Mouse (Mus musculus): ENCODE results near the gene Tcf25.

The Tcf25 gene

GRCm38 (mm10) chr8:123348237-123348843, 25.2 kb upstream of the Tcf25 start:
- peak; percentile 26 to 37 for DNase-seq (ENCODE audit: inconsistent age in 2 of 2, low spot score in 1 of 2)

- no peak for DNase-seq (ENCODE audit: inconsistent age in 2 of 2, low spot score in 1 of 2)
These were observed 24.5 kb upstream of the Tcf25 start for GRCm38 (mm10) chr8:123349073-123349472.

DNA sequence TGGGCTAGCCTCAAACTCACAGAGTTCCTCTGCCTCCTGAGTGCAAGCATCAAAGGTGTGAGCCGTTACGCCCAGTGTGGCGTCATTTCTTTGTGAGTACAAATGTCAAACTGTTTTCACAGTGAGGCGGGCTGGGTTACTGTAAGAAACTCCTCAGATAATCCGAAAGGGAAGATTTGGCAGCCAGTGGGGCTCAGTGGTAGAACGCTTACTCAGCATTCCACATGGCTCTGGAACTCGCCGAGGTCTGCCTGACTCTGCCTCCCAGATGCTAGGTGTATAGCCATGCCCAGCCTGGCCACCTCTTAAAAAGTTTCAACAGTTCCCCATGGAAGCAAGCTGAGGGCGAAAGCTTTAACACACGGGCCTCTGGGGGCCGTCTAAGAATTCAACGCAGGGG, 21.4 kb upstream of the Tcf25 start:
- no peak for DNase-seq (ENCODE audit: inconsistent age in 2 of 2, low spot score in 1 of 2)

DNA sequence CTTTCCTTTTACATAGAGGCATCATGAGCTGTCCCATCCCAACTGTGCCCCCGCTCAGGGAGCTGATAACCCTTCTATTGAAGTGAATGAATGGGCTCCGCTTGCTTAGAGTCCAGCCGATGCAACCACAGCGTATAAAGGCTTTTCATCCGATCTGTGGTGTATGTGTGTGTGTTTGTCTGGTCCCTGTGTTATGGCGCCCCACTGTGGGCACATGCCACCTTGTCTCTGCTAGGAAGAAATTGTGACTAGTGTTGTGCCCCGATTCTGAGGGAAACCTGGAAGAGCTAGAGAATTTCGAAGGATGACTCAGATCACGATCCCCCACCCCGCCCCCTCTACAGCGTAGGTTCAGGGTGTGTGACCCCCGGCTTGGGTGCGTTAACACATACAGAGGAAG, 20.8 kb upstream of the Tcf25 start:
- DNase-seq (ENCODE audit: inconsistent age in 2 of 2, low spot score in 1 of 2) = peak in 1 of 2 experiments; percentile 64

DNA sequence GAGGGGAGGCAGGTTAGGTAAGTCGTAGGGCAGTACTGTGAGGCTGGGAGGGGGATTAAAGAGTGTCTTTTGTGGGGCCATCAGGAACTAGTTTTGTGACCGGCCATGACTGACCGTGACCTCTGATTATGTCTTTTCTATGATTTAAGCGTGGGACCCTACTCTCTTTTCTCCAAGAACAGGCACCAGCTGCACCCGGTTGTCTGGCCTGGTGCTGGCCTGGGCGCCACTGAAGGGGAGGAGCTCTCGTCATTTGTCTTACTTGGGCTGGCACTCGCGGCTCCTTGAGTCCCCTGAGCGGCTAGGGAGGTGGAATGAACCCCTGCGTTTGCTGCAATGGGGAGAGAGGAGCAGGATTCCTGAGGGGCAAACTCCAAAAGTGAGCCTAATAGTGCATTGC, 20.3 kb upstream of the Tcf25 start:
- peak in 1 of 2 experiments; percentile 17 for DNase-seq (ENCODE audit: inconsistent age in 2 of 2, low spot score in 1 of 2)

DNA sequence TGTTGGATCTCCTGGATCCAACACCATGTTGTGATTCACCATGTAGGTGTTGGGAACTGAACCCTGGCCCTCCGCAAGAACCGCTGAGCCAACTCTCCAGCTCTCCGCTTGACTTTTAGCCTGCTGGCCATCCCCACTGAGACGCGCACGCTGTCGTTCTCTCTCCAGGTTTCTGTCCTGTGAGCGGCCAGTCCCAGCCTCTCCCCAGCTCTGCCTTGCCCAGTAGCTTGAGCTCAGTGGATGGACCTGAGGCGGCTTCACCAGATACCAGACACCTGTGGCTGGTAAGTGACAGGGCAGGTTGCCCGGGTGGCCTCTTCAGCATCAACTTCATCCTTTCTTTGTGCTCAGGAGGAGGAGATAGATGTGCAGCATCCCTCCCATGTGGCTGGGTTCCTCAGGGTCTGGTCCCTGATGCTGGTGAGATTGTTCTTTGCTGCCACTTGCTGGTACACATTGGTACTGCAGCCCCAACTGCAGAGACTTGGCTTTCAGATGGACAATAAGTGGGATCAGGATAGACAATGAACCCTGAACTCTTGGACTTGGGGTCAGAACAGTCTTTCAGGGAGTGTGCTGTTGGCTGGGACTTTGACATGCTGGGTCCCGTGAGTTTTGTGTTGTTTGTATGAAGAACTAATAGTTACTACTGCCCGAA, 12.3 kb upstream of the Tcf25 start:
- DNase-seq (ENCODE audit: inconsistent age in 2 of 2, low spot score in 1 of 2) = peak; percentile 66 to 92

- peak; percentile 95 to 98 for DNase-seq (ENCODE audit: inconsistent age in 2 of 2, low spot score in 1 of 2)
These were observed 656 bp downstream of the Tcf25 start for GRCm38 (mm10) chr8:123374239-123374578.

DNA sequence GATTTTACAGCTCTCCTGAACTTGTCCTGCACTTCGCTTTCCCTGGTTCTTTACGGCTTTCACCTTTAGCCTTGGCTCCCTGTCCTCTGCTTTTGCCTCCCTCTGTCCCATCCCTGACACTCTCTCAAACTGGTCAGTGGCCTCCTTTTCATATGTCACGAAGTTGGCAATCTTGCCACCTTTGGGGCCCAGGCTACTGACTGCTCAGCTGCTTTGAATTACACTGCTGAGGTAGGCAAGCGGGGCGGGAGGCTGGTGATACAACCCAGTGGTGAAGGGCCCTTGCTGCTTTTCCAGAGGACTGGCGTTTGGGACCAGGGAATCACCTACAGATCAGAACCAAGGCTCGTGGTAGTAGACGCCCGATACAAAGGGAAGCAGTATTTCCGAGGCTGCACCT, 2.1 kb downstream of the Tcf25 start:
- DNase-seq (ENCODE audit: inconsistent age in 2 of 2, low spot score in 1 of 2) = no peak

- DNase-seq (ENCODE audit: inconsistent age in 2 of 2, low spot score in 1 of 2) = no peak
These were observed 2.6 kb downstream of the Tcf25 start for GRCm38 (mm10) chr8:123376106-123376505.

GRCm38 (mm10) chr8:123381711-123382110, 8.2 kb downstream of the Tcf25 start:
- no peak for DNase-seq (ENCODE audit: inconsistent age in 2 of 2, low spot score in 1 of 2)

- DNase-seq (ENCODE audit: inconsistent age in 2 of 2, low spot score in 1 of 2) = no peak
These were observed 9.0 kb downstream of the Tcf25 start for GRCm38 (mm10) chr8:123382516-123382915.

DNA sequence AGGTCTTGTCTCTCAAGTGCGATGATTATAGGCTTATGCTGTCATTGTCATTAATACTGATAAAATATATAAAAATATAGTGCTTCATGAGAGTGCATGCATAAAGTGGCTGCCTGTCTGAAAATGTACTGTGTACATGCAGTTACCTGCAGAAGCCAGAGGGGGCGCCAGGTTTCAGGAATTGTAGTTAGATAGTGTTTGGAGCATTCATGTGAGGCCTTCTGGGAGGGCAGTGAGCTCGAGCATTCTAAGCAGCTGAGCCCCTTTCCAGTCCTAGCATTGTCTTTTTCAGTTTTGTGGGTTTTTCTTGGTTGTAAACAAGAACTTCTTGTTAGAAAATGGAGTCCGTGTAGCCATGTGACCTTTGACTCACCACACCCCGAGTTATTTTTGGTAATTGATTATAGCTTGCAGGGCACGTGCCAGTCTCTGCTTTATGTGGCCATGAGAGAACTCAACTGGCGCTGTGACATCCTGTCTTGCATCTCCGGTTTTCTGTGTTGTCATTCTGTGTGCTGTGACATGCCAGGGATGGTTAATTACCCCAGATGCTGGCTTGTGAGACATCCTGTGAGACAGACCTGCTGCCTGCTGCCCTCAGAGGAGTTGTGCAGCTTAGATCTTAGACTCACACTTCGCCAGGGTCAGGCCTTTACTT, 11.5 kb downstream of the Tcf25 start:
- DNase-seq (ENCODE audit: inconsistent age in 2 of 2, low spot score in 1 of 2) = peak; percentile 44 to 68

- peak; percentile 62 to 76 for DNase-seq (ENCODE audit: inconsistent age in 2 of 2, low spot score in 1 of 2)
These were observed 13.5 kb downstream of the Tcf25 start for GRCm38 (mm10) chr8:123387041-123387440.

DNA sequence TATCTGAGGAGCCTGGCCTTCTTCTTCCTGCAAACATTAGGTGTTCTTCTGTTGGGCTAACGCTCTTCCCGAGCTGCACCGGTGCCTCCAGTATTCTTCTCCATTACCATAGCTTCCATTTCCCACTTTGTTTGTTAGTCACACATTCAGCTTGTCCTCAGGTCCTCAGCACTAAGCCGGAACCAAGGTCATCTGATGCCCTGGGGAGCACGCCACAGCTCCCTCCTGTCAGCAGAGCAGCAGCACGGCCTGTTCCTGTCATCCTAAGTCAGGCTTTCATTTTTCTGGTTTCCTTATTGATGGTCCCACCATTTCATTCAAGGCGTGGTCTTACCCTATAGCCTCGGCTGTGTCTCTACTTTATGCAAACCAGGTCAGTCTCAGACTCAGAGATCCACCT, 14.2 kb downstream of the Tcf25 start:
- peak in 1 of 2 experiments; percentile 73 for DNase-seq (ENCODE audit: inconsistent age in 2 of 2, low spot score in 1 of 2)

- DNase-seq (ENCODE audit: inconsistent age in 2 of 2, low spot score in 1 of 2) = no peak
These were observed 15.5 kb downstream of the Tcf25 start for GRCm38 (mm10) chr8:123389026-123389425.

GRCm38 (mm10) chr8:123398308-123398707, 24.8 kb downstream of the Tcf25 start:
- no peak for DNase-seq (ENCODE audit: inconsistent age in 2 of 2, low spot score in 1 of 2)

GRCm38 (mm10) chr8:123401936-123402335, 28.4 kb downstream of the Tcf25 start:
- DNase-seq (ENCODE audit: inconsistent age in 2 of 2, low spot score in 1 of 2) = no peak

GRCm38 (mm10) chr8:123402730-123403326, 29.3 kb downstream of the Tcf25 start:
- DNase-seq (ENCODE audit: inconsistent age in 2 of 2, low spot score in 1 of 2) = no peak

- DNase-seq (ENCODE audit: inconsistent age in 2 of 2, low spot score in 1 of 2) = no peak
These were observed 31.0 kb downstream of the Tcf25 start for GRCm38 (mm10) chr8:123404521-123404920.

DNA sequence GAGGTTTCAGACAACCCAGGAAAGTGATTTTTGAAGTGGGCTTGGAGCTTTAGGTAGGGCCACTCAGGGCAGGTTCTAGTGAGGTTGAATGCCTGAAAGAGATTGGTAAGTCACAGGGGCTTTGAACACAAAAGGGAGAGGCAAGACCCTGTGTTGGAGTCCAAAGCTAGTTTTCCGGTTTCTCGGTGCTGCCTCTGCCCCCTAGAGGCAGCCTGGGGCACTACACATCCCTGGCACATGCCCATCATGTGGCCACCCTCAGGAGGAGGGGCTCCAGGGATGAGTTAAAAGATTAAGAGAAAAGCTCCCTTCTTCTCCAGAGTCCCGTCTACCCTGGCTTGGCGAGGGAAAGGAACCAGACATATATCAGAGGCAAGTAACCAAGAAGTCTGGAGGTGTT, 33.2 kb downstream of the Tcf25 start, which contains the start of gene Mc1r:
Gene Mc1r, plus strand, starts transcription at position 322 of the 400 bp plus-strand sequence.
- peak; percentile 69 to 87 for DNase-seq (ENCODE audit: inconsistent age in 2 of 2, low spot score in 1 of 2)

GRCm38 (mm10) chr8:123407612-123408011, 34.1 kb downstream of the Tcf25 start:
- no peak for DNase-seq (ENCODE audit: inconsistent age in 2 of 2, low spot score in 1 of 2)
